Mouse (Mus musculus): Measurements from ENCODE around the gene Ppp4r2. TPM values are rescaled to one million over a fixed set of nuclear protein-coding genes. Genes with fewer than 3 reads are reported as not detected.

The Ppp4r2 gene
- polyA plus RNA-seq, 1 experiment from 2014 or later, result 35.2 TPM

DNA sequence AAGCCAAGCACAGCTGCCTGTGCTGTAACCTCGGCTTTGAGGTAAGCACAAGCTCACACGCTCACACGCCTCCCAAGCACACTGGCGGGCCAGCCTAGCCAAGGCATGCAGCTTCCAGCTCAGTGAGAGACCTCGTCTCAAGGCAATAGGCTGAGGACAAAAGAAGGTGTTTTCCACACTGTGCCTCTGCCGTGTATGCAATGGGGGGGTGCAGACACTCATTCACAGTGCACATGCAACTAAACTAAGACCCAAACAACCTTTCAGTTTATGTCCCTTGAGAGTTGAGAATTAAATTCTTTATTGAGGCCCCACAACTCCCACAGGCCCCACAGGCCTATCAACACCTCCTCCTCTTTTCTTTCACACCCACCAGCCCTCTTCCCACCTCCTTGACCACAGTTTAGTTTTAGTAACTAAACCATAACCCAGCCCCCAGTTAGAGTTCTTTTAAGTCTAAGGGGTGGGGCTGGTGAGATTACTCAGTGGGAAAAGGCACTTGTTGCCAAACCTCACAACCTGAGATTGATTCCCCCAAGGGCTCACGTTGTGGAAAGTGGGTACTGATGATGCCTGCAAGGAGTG, 8.9 kb upstream of the Ppp4r2 start:
- Histone ChIP-seq H3K9me3 (ENCODE audit: control insufficient read depth, low read length) (no peaks in the 10 kb centered on the region), H3K4me2 (ENCODE audit: low read length) (no peak overlapping the region), H3K27me3 (ENCODE audit: control insufficient read depth, insufficient read depth, low read length) (no peaks in the 10 kb centered on the region), H3K36me3 (ENCODE audit: control insufficient read depth, insufficient read depth, low read length) (no peaks in the 10 kb centered on the region), H3K27ac (replicated peaks; ENCODE audit: low read depth, low read length) (no peak overlapping the region), H3K9ac (replicated peaks; ENCODE audit: low read length) (no peak overlapping the region), H3K4me1 (ENCODE audit: control insufficient read depth, insufficient read depth, low read length) (no peaks in the 10 kb centered on the region), H3K4me3 (replicated peaks; ENCODE audit: low read depth, low read length) (no peak overlapping the region)
- DNase-seq (no peak), ATAC-seq (ENCODE audit: low FRiP score, low TSS enrichment) (no peak)
- 64% methylated on average over 7 of the region's 7 CpGs for WGBS

DNA sequence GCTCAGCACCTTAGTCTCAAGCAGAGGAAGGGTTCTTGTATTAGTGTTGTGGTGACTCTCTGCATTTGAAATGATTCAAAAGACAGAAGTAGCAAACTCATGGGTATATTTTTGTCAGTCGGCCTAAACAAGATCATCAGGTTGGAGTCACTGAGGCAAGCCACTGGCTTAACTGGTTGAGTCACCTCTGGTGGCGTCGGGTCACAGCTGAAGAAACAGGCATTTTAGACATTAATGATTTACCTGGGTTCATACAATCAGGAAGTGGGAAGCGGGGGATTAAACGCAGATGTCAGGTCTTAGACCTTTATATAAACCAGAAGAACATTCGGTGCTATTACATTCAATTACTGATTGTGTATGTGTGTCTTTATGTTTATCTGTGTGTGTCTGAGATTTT, 7.4 kb upstream of the Ppp4r2 start:
- DNase-seq, result no peak
- Histone ChIP-seq H3K27me3 (ENCODE audit: control insufficient read depth, insufficient read depth, low read length) (no peaks in the 10 kb centered on the region), H3K36me3 (ENCODE audit: control insufficient read depth, insufficient read depth, low read length) (no peaks in the 10 kb centered on the region), H3K4me1 (ENCODE audit: control insufficient read depth, insufficient read depth, low read length) (no peaks in the 10 kb centered on the region), H3K9ac (replicated peaks; ENCODE audit: low read length) (no peak overlapping the region), H3K27ac (replicated peaks; ENCODE audit: low read depth, low read length) (no peak overlapping the region), H3K4me3 (replicated peaks; ENCODE audit: low read depth, low read length) (no peak overlapping the region), H3K9me3 (ENCODE audit: control insufficient read depth, low read length) (no peaks in the 10 kb centered on the region), H3K4me2 (ENCODE audit: low read length) (no peak overlapping the region)
- no peak for ATAC-seq (ENCODE audit: low FRiP score, low TSS enrichment)
- 92% methylated on average over 6 of the region's 6 CpGs for WGBS

DNA sequence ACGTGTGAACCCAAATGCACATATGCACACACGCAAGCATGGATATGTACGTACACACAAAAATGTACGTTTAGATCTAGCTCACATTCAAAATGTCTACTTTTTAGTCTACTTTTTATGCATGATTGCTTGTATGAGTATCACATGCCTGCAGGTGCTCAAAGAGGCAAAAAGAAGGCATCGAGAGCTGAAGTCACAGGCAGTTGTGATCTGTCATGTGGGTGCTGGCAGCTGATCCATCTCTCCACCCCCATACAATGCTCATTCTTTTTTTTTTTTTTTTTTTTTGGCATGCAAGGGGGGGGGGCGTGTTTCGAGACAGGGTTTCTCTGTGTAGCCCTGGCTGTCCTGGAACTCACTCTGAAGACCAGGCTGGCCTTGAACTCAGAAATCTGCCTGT, 4.9 kb upstream of the Ppp4r2 start:
- no peaks in the 10 kb centered on the region for H3K36me3 ChIP-seq (ENCODE audit: control insufficient read depth, insufficient read depth, low read length)
- H3K9me3 ChIP-seq (ENCODE audit: control insufficient read depth, low read length), result no peaks in the 10 kb centered on the region
- DNase-seq (no peak), ATAC-seq (ENCODE audit: low FRiP score, low TSS enrichment) (no peak)
- 92% methylated on average over 7 of the region's 7 CpGs for WGBS
- H3K27ac ChIP-seq (replicated peaks; ENCODE audit: low read depth, low read length), result no peak overlapping the region
- H3K4me1 ChIP-seq (ENCODE audit: control insufficient read depth, insufficient read depth, low read length), result no peaks in the 10 kb centered on the region
- H3K27me3 ChIP-seq (ENCODE audit: control insufficient read depth, insufficient read depth, low read length), result no peaks in the 10 kb centered on the region
- H3K9ac ChIP-seq (replicated peaks; ENCODE audit: low read length), result no peak overlapping the region
- H3K4me3 ChIP-seq (replicated peaks; ENCODE audit: low read depth, low read length), result no peak overlapping the region
- no peak overlapping the region for H3K4me2 ChIP-seq (ENCODE audit: low read length)

DNA sequence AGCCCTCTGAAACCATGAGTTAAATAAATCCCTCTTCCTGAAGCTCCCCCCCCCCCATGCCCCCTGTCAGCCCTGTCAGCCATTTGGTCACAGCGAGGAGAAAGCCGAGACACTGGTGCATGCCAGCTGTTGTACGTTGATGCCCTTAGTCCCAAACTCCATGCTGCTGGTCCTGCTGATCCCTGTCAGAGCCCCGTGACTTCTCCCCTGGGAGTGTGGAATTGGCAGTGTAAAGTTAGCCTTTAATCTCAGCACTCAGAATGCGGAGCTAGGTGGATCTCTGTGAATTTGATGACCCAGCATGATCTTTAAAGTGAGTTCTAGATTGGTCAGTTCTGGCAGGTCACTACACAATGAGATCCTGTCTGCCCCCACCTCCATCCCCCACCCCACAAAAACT, 3.7 kb upstream of the Ppp4r2 start:
- Histone ChIP-seq H3K36me3 (ENCODE audit: control insufficient read depth, insufficient read depth, low read length) (no peaks in the 10 kb centered on the region; the same call in 1 of the 2 replicates), H3K4me2 (ENCODE audit: low read length) (no peak overlapping the region), H3K27ac (replicated peaks; ENCODE audit: low read depth, low read length) (no peak overlapping the region), H3K27me3 (ENCODE audit: control insufficient read depth, insufficient read depth, low read length) (no peaks in the 10 kb centered on the region), H3K4me1 (ENCODE audit: control insufficient read depth, insufficient read depth, low read length) (peaks cover 6% of the 10 kb centered on the region), H3K9me3 (ENCODE audit: control insufficient read depth, low read length) (no peaks in the 10 kb centered on the region), H3K4me3 (replicated peaks; ENCODE audit: low read depth, low read length) (no peak overlapping the region), H3K9ac (replicated peaks; ENCODE audit: low read length) (no peak overlapping the region)
- no peak for ATAC-seq (ENCODE audit: low FRiP score, low TSS enrichment)
- DNase-seq, result no peak
- WGBS, result 84% methylated on average over 5 of the region's 5 CpGs

DNA sequence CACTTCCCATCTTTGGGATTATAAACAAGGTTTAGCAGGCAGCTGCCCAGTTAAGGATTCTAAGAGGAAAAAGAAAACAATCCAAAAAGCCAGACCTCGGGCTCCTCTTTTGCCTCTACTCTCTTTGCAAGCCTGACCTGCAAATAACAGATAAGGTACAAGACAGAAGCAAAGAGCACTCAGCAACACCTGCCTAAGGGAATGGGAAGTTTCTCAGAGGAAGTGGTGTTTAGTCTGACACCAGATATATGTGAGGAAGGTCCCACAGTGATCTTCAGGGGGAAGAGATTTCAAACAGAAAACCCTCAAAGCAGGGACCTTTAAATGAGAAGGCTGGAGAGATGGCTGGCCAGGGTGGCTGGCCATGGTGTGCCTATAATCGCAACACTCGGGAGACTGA, 2.2 kb upstream of the Ppp4r2 start:
- no peak for ATAC-seq (ENCODE audit: low FRiP score, low TSS enrichment)
- H3K9ac ChIP-seq (replicated peaks; ENCODE audit: low read length), result no peak overlapping the region
- H3K27me3 ChIP-seq (ENCODE audit: control insufficient read depth, insufficient read depth, low read length), result no peaks in the 10 kb centered on the region
- no peak overlapping the region for H3K4me2 ChIP-seq (ENCODE audit: low read length)
- H3K36me3 ChIP-seq (ENCODE audit: control insufficient read depth, insufficient read depth, low read length), result peaks cover 10% of the 10 kb centered on the region; the same call in 1 of the 2 replicates
- DNase-seq, result no peak
- no peaks in the 10 kb centered on the region for H3K9me3 ChIP-seq (ENCODE audit: control insufficient read depth, low read length)
- no peak overlapping the region for H3K4me3 ChIP-seq (replicated peaks; ENCODE audit: low read depth, low read length)
- 91% methylated on average over 3 of the region's 3 CpGs for WGBS
- peaks cover 15% of the 10 kb centered on the region for H3K4me1 ChIP-seq (ENCODE audit: control insufficient read depth, insufficient read depth, low read length)
- no peak overlapping the region for H3K27ac ChIP-seq (replicated peaks; ENCODE audit: low read depth, low read length)

DNA sequence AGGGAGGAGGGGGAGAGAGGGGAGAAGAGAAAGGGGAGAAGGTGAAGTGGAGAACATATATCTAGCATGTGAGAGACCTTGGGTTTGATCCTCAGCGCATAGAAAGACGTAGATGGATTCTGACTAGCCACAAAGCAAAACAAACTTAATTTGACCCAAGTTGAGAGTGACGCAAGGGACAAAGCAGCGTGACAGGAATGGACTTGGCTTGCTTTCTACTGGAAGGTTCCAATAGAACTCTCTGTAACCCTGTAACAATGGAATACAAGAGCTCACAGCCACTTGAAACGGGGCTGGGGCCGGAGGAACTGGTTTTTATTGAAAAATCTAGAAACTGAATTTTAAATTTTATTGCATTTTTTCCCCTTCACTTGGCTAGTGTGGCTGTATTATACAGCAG, 1.7 kb upstream of the Ppp4r2 start:
- Histone ChIP-seq H3K27ac (replicated peaks; ENCODE audit: low read depth, low read length) (no peak overlapping the region), H3K27me3 (ENCODE audit: control insufficient read depth, insufficient read depth, low read length) (no peaks in the 10 kb centered on the region), H3K4me1 (ENCODE audit: control insufficient read depth, insufficient read depth, low read length) (peaks cover 15% of the 10 kb centered on the region), H3K4me2 (ENCODE audit: low read length) (no peak overlapping the region), H3K36me3 (ENCODE audit: control insufficient read depth, insufficient read depth, low read length) (peaks cover 15% of the 10 kb centered on the region), H3K9me3 (ENCODE audit: control insufficient read depth, low read length) (no peaks in the 10 kb centered on the region), H3K9ac (replicated peaks; ENCODE audit: low read length) (no peak overlapping the region), H3K4me3 (replicated peaks; ENCODE audit: low read depth, low read length) (no peak overlapping the region)
- DNase-seq (no peak), ATAC-seq (ENCODE audit: low FRiP score, low TSS enrichment) (no peak)
- 89% methylated on average over 6 of the region's 6 CpGs for WGBS

DNA sequence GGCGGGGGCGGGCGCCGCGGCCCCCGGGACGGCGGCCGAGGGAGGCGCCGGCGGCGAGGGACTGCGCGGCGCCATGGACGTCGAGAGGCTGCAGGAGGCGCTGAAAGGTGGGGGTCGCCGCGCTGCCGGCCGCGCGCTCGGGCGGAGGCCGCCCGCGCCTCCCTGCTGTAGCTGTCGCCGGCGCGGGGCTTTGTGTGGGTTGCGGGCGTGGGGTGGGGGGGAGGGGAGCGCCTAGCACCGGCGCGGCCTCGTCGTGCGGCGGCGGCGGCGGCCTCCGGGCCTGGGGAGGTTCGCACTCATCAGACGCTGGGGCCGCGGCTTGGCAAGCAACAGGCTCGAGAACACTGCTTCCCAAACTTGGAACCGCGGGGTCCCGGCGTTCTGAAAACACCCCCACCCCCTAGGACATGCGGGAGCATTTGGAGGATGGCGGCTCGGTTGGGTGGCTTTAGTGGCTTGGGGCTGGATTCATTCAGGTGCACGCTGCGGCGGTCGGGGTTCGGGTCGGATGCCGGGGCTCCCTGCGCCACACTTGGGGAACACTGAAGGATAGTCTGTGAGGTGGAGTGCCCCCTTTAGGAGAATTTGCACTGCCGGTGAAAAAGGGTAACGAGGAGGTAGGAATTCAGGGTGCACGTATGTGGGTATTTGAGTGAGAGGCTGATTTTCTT, 524 bp downstream of the Ppp4r2 start:
- H3K4me2 ChIP-seq (ENCODE audit: low read length), result peak overlapping the region; percentile 59
- H3K4me1 ChIP-seq (ENCODE audit: control insufficient read depth, insufficient read depth, low read length), result peaks cover 19% of the 10 kb centered on the region
- ATAC-seq (ENCODE audit: low FRiP score, low TSS enrichment), result peak; percentile 91
- WGBS, result 0% methylated on average over 64 of the region's 72 CpGs
- H3K9me3 ChIP-seq (ENCODE audit: control insufficient read depth, low read length), result no peaks in the 10 kb centered on the region
- peak overlapping the region; percentile 88 for H3K9ac ChIP-seq (replicated peaks; ENCODE audit: low read length)
- peaks cover 35% of the 10 kb centered on the region for H3K36me3 ChIP-seq (ENCODE audit: control insufficient read depth, insufficient read depth, low read length)
- peak overlapping the region; percentile 90 for H3K27ac ChIP-seq (replicated peaks; ENCODE audit: low read depth, low read length)
- H3K4me3 ChIP-seq (replicated peaks; ENCODE audit: low read depth, low read length), result peak overlapping the region; percentile 77
- DNase-seq, result peak; percentile 82
- no peaks in the 10 kb centered on the region for H3K27me3 ChIP-seq (ENCODE audit: control insufficient read depth, insufficient read depth, low read length)

DNA sequence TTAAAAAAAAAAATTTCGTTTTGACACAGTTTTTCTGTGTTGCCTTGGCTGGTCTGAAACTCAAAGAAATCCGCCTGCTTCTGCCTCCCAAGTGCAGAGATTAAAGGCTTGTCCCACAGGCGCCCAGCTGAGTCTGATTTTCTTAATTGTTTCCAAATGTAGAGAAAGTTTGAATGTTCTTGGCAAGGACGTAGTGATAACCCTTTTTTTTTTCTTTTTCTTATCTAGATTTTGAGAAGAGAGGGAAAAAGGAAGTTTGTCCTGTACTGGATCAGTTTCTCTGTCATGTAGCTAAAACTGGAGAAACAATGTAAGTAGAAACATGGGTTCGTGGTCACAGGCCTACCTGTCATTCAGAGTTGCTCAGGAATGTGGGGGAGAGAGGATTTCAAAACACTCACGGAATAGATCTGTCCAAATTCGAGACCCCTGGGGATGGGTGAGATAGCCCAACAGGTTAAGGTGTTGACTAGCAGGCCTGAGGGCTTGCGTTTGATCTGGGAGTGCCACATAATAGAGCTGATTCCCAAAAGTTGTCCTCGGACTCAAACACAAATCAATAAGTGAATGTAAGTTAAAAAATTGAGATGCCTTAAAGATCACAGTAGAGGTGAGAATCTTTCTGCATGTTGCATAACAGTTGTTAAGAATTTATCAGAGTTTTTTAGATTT, 1.2 kb downstream of the Ppp4r2 start:
- H3K9ac ChIP-seq (replicated peaks; ENCODE audit: low read length), result peak overlapping the region; percentile 88
- H3K4me1 ChIP-seq (ENCODE audit: control insufficient read depth, insufficient read depth, low read length), result peaks cover 19% of the 10 kb centered on the region
- H3K27ac ChIP-seq (replicated peaks; ENCODE audit: low read depth, low read length), result peak overlapping the region; percentile 90
- 40% methylated on average over 9 of the region's 9 CpGs for WGBS
- H3K9me3 ChIP-seq (ENCODE audit: control insufficient read depth, low read length), result no peaks in the 10 kb centered on the region
- H3K4me2 ChIP-seq (ENCODE audit: low read length), result peak overlapping the region; percentile 59
- ATAC-seq (ENCODE audit: low FRiP score, low TSS enrichment), result no peak
- H3K27me3 ChIP-seq (ENCODE audit: control insufficient read depth, insufficient read depth, low read length), result no peaks in the 10 kb centered on the region
- H3K4me3 ChIP-seq (replicated peaks; ENCODE audit: low read depth, low read length), result peak overlapping the region; percentile 77
- peaks cover 39% of the 10 kb centered on the region for H3K36me3 ChIP-seq (ENCODE audit: control insufficient read depth, insufficient read depth, low read length)
- DNase-seq, result no peak

DNA sequence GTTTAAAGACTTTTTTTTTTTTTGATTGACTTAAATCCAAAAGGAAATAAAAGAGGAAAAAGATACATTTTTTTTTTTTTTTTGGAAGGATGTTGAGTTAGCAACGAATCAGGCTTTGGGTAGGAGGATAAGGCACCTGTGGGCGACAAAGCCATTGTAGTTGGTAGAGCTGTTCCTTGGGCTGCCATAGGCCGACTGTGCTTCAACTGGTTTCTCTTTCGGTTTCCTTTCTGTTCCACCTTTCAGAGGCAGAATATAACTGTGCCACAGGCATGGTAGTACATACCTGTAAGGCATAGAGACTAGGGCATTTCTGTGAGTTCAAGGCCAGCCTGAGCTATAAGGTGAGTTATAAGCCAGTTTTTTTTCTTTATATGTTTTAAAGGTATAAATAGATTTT, 11.6 kb downstream of the Ppp4r2 start:
- no peak for ATAC-seq (ENCODE audit: low FRiP score, low TSS enrichment)
- DNase-seq, result no peak
- Histone ChIP-seq H3K4me2 (ENCODE audit: low read length) (no peak overlapping the region), H3K9me3 (ENCODE audit: control insufficient read depth, low read length) (no peaks in the 10 kb centered on the region), H3K4me3 (replicated peaks; ENCODE audit: low read depth, low read length) (no peak overlapping the region), H3K4me1 (ENCODE audit: control insufficient read depth, insufficient read depth, low read length) (no peaks in the 10 kb centered on the region), H3K27me3 (ENCODE audit: control insufficient read depth, insufficient read depth, low read length) (no peaks in the 10 kb centered on the region), H3K9ac (replicated peaks; ENCODE audit: low read length) (no peak overlapping the region), H3K27ac (replicated peaks; ENCODE audit: low read depth, low read length) (no peak overlapping the region), H3K36me3 (ENCODE audit: control insufficient read depth, insufficient read depth, low read length) (peaks cover 44% of the 10 kb centered on the region)
- 93% methylated on average over 4 of the region's 4 CpGs for WGBS

Data from midbrain, embryonic 14.5 days (tissue).